Mouse (Mus musculus) lung, adult 2 months (tissue): ENCODE data around the gene Paqr4. TPM values are rescaled to one million over a fixed set of nuclear protein-coding genes. Genes with fewer than 3 reads are reported as not detected.
A peak's percentile ranks its signal among the peaks of the same experiment; 100 is the strongest.

Experiments
- DNase-seq: peaks from one replicate; pipeline ENCODE4 v3.0.0; 2022
- H3K4me1 ChIP-seq: fragments of 200-500 bp; 2 replicates; pipeline ENCODE4 v1.6.1; 2011; ENCODE audit warnings: low read length; ENCODE audit not compliant: control insufficient read depth, insufficient read depth
- H3K4me3 ChIP-seq: fragments of 200-500 bp; replicated peaks from 2 replicates; pipeline ENCODE3; 2011; ENCODE audit warnings: low read depth, mild to moderate bottlenecking, control low read depth, low read length; ENCODE audit errors: extremely low read depth
- CTCF ChIP-seq: fragments of 200-500 bp; IDR thresholded peaks from 2 replicates; pipeline ENCODE4 v1.5.1; 2011; ENCODE audit warnings: mild to moderate bottlenecking, low read length, control low read depth; ENCODE audit not compliant: insufficient read depth
- POLR2A ChIP-seq: fragments of 200-500 bp; IDR thresholded peaks from 2 replicates; pipeline ENCODE4 v1.6.1; 2011; ENCODE audit warnings: low read depth, mild to moderate bottlenecking, control low read depth, low read length, borderline replicate concordance; ENCODE audit errors: extremely low read depth
- WGBS: fragments of 180-500 bp; shearing (Covaris S2); methylation state at CpG from one replicate; pipeline ENCODE4 v1.1.7; 2018; 5-methylcytosine and 5-hydroxymethylcytosine counted together
- polyA plus RNA-seq: library from polyadenylated mRNA; depleted of rRNA; stranded (reverse); fragments of >200 nt; gene quantifications from 2 replicates; pipeline ENCODE4 v1.2.3, GENCODE M21; 2012

Paqr4 gene
- polyA plus RNA-seq, 1 experiment, result 59.8 TPM

- no peak for DNase-seq
- Histone ChIP-seq H3K4me3 (no peak overlapping the region), H3K4me1 (peaks cover 14% of the 10 kb centered on the region)
- WGBS, result 80% methylated on average over 15 of the region's 15 CpGs
- TF ChIP-seq CTCF, result 0 out of 2 replicates have a peak, but pooled peaks have one; percentile 11
- TF ChIP-seq POLR2A, result no peak
These were observed 2.9 kb downstream of the Paqr4 start for GRCm38 (mm10) chr17:23737493-23738445.

DNA sequence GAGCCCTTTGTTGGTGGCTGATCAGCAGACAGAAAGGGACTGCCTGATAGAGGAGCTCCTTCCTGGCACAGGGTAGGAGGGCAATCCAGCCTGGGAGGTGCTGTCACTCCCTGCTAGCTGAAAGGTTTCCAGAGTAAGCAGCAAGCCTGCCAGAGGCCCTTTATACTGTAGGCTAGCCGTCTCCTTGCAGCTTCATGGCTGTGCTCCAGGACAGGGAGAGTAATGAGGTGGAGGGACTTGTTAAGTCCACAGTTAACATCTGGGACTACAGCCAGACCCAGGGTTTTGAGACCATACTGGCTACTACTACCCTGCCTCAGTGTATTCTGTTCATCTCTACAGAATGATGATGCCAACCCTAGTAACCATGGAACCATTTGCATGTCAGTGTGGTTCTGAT is 6.3 kb downstream of the Paqr4 start:
- 45% methylated on average over 1 of the region's 1 CpGs for WGBS
- TF ChIP-seq POLR2A (no peak), CTCF (no peak)
- Histone ChIP-seq H3K4me3 (no peak overlapping the region), H3K4me1 (peaks cover 6% of the 10 kb centered on the region)
- no peak for DNase-seq

DNA sequence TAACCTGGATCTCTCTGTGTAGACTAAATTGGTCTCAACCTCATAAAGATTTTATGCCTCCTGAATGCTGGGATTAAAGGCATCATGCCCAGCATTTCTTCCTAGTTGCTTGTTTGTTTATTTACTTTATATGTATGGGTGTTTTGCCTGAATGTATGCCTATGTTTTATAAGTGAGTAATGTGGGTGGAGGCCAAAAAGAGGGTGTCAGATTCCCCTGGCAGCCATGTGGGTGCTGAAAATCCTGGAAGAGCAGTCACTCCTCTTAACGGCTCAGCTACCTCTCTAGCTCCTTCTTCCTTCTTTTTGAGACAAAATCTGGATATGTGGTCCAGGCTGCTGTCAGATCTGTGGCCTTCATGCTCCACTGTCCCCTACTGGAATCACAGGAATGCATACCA is 10.2 kb downstream of the Paqr4 start:
- no peak for DNase-seq
- TF ChIP-seq CTCF (no peak), POLR2A (no peak)
- peaks cover 3% of the 10 kb centered on the region; the same call in 1 of the 2 replicates for H3K4me1 ChIP-seq
- WGBS, result 54% methylated on average over 1 of the region's 1 CpGs
- H3K4me3 ChIP-seq, result no peak overlapping the region

DNA sequence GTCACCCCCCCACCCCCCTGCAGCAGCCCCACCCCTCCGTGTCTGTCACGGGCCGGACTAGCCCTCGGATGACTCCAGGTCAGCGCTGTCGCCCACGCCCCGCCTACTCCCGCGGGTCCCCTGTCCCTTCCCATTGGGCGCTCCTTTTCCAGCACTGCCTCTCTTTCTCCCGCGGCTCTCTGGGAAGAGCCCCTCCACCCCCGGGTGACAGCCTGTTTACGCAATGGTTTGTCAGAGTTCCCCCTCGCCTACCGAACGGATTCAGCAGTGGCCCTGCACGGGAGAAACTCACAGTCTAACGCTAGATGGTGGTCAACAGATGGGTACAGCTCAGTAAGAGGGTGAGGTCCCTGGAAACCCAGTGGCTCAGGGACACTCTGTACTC is 13.9 kb downstream of the Paqr4 start:
- DNase-seq, result peak; percentile 71
- H3K4me1 ChIP-seq, result peaks cover 3% of the 10 kb centered on the region; the same call in 1 of the 2 replicates
- WGBS, result under 1% methylated on average over 19 of the region's 20 CpGs
- peak overlapping the region; percentile 71 for H3K4me3 ChIP-seq
- TF ChIP-seq CTCF (no peak), POLR2A (peak; percentile 45; the same call in 1 of the 2 replicates)

DNA sequence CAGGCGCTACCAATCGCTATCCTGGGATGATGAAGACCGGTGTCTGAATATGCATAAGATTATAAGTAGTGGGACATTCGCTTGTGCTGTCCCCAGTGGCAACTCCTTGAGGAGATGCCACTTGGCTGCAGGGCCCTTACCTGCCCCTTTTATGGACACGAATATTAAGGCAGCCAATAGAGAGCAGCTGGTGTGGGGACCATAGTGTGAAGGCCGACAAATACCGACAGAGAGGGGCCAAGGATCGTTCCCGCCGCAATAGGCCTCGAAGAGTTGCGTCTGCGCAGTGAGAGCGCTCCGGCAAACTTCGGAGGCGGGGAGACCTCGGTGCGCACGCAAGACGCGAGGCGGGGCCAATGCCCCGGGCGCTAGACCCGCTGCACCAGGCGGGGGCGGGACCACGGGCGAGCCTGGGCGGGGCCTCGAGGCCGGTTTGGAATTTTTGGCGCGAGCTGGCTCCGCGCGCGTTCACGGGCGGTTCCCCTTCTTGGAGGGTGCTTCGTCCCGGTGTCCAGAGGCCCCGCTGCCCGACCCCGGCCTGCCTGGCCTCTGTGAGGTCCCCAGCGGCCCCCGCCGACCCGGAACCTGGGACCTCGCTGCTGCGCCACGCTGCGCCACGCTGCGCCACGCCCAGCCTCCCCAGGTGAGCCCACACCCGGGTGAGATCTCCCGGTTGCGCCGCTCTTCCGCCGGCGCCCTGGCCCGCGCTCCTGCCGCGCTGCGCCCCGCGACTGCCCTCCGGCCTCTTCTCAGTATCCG is 14.5 kb downstream of the Paqr4 start, which contains the start of gene Pkmyt1:
Gene Pkmyt1, plus strand, starts transcription at position 338 of the 759 bp plus-strand sequence.
- TF ChIP-seq CTCF (no peak), POLR2A (peak; percentile 92; the same call in 1 of the 2 replicates)
- peak; percentile 97 for DNase-seq

GRCm38 (mm10) chr17:23725477-23725876 is 15.2 kb downstream of the Paqr4 start:
- WGBS, result 41% methylated on average over 4 of the region's 4 CpGs
- H3K4me3 ChIP-seq, result no peak overlapping the region
- no peak for DNase-seq
- no peak for TF ChIP-seq CTCF
- no peak for TF ChIP-seq POLR2A
- peaks cover 3% of the 10 kb centered on the region; the same call in 1 of the 2 replicates for H3K4me1 ChIP-seq

More for the DNA sequence above, 14.5 kb downstream of the Paqr4 start, which contains the start of gene Pkmyt1:
- H3K4me1 ChIP-seq, result peaks cover 3% of the 10 kb centered on the region; the same call in 1 of the 2 replicates
- peak within 1 kb of the TSS; percentile 71 for H3K4me3 ChIP-seq
- 2% methylated on average over 58 of the region's 73 CpGs for WGBS

GRCm38 (mm10) chr17:23722376-23723125 is 18.1 kb downstream of the Paqr4 start, which contains the start of gene 1520401A03Rik:
TSS of gene 1520401A03Rik (minus strand) at chr17:23722783.
- Histone ChIP-seq H3K4me1 (peaks cover 3% of the 10 kb centered on the region; the same call in 1 of the 2 replicates), H3K4me3 (no peak within 1 kb of the TSS)
- TF ChIP-seq POLR2A (no peak), CTCF (no peak)
- no peak for DNase-seq
- WGBS, result 70% methylated on average over 7 of the region's 7 CpGs

DNA sequence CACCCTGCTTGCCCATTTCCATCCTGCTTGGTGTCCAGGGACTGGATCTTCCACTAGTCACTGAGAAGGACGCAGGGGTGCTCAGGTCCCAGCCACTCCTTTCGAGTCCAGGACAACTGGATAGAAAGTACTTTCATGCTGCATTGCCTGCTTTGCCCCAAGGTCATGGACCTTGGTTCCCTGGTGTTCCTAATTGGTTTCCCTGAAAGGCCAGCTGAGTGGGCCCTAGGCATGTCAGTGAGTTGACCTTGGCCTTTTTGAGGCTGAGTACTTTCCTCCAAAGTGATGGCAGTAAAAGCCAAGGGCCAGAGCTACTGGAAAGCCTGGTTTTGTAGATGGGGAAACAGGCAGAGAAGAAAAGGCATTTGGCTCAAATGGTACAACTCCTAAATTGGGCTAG is 18.8 kb downstream of the Paqr4 start:
- TF ChIP-seq POLR2A (no peak), CTCF (no peak)
- 89% methylated on average over 2 of the region's 2 CpGs for WGBS
- no peak overlapping the region for H3K4me3 ChIP-seq
- no peak for DNase-seq
- H3K4me1 ChIP-seq, result peaks cover 2% of the 10 kb centered on the region; the same call in 1 of the 2 replicates

DNA sequence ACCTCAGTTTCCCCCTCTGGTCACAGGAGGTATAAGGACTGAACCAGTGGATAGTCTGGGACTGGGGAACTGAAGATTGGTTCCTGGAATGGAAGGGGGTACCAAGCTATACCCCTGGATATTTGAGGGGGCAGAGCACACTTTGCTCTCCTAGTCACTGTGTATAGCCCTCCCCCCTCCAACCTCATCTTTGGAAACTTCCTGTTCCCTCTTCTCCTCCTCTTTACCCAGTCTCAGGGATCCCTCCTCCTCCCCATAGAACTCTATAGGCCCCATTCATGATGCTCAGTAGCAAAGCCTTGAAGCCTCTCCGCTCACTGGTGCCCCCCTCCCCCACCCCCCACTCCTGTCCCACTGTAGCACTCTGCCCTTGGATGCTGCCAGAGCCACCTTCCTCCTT is 21.2 kb downstream of the Paqr4 start:
- TF ChIP-seq CTCF, result no peak
- no peak for TF ChIP-seq POLR2A
- no peaks in the 10 kb centered on the region for H3K4me1 ChIP-seq
- 33% methylated on average over 1 of the region's 1 CpGs for WGBS

DNA sequence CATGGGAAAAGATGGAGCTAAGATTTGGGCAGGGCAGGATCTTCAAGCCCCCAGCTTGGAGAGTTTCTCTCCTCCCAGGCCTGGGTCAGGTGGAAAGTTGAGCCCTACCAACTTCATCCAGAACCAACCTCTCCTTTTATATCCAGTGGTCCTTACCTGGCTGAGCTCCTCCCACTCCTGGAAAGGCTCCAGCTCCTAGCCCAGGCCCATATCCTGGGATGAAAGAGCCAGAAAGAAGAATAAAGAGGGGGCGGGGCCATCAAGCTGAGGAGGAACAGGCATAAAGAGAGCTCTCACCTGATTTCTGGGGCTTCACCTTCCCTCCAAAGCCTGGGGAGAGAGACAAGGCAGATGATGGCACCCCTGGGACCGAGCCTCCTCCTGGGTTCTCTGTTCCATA is 23.7 kb downstream of the Paqr4 start:
- TF ChIP-seq CTCF, result no peak
- TF ChIP-seq POLR2A, result no peak

More for the DNA sequence above, 21.2 kb downstream of the Paqr4 start:
- no peak overlapping the region for H3K4me3 ChIP-seq
- no peak for DNase-seq

More for the DNA sequence above, 23.7 kb downstream of the Paqr4 start:
- no peaks in the 10 kb centered on the region for H3K4me1 ChIP-seq
- no peak for DNase-seq
- H3K4me3 ChIP-seq, result no peak overlapping the region
- WGBS, result 42% methylated on average over 2 of the region's 2 CpGs
